Mouse (Mus musculus) ovary, postnatal 10 days (tissue): ENCODE measurements at regions not wholly inside any gene's neighbourhood (a gene's known extent, or its start where the extent isn't known, plus 50 kb on each side); places are given as distances from the start of the nearest gene placed in this dataset.

Source experiments
- DNase-seq: peaks from one replicate; pipeline ENCODE4 v3.0.0; 2022; ENCODE audit warnings: low spot score

DNA sequence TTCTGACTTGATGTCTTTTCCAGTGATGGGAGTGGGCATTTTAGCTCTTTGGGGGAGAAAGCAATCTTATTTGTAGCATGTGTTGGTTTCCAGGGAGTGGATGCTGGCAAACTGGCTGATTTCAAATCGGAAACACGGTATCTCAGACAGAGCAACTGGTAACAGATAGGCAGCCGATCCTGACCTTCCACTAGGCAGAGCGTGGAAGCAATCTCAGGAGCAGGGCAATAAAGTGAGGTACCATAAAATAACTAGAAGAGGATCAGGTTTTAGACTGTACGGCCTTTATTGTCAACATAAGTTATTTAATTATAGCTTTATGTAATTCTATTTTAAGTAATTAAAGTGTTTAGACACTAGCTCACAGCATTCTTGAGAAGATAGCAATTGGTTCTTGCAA is 390.0 kb downstream of the Plk2 start:
- DNase-seq, result no peak

DNA sequence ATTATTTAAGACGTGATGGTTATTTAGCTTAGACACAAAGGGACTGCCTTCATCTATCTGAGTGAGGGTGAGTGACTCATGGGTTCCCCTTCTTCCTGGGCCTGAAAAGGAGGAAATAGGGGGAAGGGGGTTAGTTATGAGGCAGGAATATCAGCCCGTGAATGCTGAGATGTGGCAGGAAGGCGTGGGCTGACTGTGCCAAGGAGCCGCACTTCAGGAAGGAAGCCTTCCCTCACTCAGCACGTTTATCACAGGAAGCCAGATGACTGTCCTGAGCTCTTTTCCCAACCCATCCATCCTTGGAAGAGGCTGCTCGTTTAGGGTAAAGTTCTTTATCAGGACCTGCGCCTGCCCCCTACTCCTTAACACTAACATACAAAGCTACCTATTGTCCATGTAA is 403.5 kb downstream of the Plk2 start:
- DNase-seq, result no peak

DNA sequence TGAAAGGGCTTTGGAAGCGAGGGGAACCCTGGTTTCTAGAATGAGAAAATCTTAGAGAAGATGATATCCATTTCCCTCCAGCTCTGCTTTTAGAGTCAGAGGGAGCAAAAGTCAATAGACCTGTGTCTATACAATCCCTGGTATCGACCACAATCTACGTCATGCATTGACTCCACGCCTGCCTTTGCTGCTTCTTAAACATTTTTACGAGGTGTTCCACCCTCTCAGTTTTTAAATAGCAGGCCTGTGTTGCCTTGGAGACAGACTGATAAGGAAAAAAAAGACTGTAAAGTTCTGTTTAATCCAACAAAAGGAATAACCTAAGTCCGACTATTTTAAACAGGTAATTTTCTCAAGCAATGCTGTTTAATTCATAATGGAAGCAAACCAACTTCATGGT is 408.0 kb downstream of the Plk2 start:
- DNase-seq, result no peak

DNA sequence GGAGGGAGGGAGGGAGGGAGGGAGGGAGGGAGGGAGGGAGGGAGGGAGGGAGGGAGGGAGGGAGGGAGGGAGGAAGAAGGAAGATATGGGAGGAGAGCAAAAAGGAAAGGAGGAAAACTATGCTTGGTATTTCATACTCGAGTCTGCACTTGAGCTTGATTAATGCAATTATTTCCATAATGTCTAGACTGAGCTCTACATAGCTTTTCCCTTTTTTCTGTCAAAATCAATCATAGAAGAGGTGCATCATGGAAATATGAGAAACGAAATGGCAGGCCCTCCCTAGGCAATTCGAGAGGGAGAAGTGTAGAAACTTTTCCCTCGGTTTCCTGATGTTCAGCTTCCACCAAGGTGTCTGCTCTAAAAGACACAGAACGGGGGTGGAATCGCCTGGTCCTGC is 417.6 kb downstream of the Plk2 start:
- no peak for DNase-seq

DNA sequence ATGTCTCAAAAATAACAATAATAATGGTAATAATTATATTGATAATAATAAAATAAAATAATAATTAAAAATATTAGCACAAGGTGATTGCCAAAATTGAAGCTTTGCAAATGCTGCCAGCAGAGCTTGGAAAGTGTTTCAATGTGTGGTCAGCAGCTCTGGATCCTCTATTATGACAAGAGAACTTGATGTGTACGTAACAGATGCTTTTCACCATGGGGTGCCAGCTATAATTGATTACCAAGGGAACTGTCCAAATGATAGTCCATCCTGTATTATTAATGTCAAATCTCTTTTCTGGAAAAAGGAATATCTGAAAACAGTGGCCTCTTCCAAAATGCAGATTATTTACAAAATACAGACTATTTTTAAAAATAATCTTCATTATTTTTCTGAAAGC is 419.2 kb downstream of the Plk2 start:
- DNase-seq, result no peak

DNA sequence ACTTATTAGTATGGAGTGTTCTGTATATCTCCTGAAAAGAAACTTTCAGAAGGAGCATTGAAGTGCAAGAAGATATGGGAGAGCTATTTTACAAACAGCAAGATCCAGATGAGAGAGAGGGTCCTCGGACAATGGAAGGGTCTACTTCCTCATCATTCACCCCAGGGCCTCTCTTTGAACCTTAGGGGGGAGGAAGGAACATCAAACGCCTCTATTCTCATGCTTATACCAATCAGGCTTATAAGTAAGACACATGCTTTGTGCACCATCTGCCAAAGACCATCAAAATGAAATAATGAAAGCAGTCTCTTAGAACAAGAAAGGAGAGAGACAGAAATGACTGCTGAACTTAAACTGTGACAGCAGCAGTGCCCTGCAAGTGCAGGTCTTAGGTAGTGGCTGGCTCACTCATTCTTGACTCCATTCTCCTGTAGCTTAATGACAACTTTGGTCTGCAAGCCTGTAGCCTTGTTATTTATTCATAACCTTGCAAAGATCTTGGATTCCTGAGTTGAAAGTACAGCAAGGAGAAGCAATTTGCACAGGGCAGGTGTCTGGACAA is 424.5 kb downstream of the Plk2 start:
- DNase-seq, result no peak

DNA sequence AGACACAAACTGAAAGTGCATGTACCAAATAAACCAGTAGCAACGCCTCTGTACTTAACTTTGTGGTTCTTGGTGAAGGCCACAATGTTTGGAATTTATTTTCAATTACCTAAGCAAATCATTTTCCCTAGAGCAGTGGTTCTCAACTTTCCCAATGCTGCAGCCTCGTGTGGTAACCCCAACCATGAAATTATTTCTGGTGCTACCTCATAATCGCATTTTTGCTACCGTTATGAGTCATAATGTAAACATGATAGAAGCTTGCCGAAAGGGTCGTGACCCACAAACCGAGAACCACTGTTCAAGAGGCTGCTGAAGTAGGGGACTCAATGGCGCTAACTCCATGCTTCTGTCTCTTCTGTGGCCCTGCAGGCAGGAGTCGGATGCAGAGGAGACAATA is 429.9 kb upstream of the Actbl2 start:
- no peak for DNase-seq

DNA sequence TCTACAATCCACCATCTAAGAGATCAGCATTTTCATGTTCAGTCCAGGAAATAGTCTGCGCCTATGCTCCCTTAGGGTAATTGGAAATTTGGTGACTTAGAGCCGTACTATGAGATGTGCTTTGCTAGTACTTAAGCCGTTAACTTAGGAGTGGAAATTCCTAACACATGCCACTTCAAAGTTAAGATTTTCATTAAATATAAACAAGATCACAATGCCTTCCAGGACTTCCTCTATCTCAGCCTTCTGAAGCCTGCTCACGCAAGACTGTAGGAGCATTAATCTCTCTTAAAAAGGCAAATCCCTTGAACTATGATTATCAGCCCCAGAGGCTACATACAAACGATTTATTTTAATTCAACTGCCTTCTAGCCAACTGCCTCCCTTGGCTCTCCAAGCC is 422.4 kb upstream of the Actbl2 start:
- DNase-seq, result no peak

DNA sequence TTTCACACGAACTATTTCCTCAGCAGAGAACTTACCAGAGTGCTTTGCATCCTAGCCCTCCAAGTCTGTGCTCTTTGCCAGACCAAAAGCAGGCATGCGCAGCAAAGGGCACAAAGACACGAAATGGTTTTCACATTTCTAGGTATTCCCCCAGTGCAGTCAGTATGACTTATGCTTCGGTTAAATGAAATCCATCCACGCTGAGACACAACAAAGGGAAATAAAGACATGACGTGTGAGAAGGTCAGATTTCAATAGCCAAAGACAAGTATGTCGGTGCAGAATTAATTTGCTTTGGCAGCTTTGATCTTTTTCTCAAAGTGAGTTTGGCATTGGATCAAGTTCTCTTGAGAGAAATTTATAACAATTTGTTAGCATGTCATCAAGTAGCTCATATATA is 417.9 kb upstream of the Actbl2 start:
- DNase-seq, result no peak

DNA sequence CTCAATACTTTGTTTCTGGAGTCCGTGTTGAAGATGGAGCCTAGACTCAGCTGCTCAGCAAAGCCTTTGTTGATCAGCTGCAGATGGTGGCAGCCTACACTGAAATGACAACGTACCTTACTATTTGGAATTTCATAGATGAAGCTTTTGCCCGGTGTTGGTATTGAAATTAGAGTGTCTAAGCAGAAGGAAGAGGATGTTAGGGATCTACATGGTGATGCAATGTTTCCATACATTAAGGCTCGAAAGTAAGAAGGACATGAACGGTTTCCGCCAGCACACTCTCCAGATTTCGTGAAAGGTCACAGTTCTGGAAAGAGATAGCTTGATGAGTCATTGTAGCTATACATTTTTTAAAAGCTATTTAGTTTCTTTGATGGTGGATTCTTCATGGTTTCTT is 412.9 kb upstream of the Actbl2 start:
- no peak for DNase-seq

DNA sequence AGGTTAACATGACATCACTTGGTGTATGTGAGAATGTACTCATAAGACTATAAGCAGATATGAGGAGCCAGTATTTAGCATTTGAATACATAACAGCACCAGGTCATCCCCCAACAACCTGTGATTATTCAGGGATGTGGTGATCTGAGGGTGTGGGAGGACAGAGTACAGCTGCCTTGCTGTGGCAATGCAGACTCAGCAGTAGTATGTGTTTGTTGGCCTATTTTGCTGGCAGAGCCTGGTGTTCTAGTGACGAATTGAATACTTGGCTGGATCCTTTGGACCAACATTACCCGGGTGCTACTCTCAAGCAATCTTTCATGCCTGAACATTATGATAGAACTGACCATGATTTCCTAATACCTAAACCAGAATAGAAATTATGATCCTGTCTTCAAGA is 409.1 kb upstream of the Actbl2 start:
- no peak for DNase-seq

DNA sequence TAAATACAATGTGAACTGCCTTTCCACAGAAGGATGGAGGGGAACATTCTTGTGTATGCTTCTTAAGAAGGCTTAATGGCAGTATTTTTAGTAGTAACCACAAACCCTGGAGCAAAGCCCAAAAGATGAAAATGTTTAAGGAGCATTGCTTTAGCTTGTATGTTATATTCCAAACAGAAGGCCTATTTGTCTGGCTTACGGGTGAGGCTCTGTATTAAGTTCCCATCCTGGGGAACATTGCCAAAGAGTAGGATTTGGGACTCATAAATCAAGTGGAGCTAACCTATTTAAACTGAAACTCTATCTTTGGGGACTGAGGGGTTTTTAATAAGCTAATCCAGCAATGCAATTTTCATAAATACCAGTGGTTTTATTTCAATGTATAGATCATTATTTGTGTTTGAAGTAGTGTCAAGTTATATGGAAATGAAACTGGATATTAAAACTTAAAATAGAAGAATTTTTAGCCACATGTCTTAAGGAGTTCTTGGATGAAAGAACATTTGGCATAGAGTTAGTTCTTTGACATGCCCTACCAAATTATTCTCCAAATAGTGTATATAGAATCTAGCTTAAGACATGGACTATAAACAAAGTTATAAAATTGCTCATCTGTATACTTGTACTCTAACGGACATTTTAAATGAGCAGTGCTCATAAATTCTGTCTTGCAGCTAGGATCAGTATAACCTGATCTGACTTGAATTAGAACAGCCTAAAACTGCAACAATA is 401.7 kb upstream of the Actbl2 start:
- DNase-seq, result no peak

DNA sequence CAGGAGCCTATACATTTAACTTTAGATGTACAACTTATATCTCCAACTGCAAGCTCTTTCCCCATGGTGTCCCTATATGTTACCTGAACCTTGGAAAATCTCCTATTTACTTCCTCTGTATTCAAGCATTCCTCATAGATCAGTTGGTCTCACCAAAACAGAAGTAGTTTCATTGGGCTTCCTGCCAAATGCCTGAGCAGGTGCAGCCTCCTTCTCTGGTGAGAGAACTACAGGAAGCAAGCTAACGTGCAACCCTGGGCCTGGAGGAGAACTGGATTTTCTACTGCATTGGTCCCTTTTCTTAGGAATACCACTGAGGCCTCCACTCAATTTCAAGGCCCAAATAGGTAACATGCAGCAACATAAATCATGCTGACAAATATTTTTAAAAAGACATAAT is 400.6 kb upstream of the Actbl2 start:
- no peak for DNase-seq

DNA sequence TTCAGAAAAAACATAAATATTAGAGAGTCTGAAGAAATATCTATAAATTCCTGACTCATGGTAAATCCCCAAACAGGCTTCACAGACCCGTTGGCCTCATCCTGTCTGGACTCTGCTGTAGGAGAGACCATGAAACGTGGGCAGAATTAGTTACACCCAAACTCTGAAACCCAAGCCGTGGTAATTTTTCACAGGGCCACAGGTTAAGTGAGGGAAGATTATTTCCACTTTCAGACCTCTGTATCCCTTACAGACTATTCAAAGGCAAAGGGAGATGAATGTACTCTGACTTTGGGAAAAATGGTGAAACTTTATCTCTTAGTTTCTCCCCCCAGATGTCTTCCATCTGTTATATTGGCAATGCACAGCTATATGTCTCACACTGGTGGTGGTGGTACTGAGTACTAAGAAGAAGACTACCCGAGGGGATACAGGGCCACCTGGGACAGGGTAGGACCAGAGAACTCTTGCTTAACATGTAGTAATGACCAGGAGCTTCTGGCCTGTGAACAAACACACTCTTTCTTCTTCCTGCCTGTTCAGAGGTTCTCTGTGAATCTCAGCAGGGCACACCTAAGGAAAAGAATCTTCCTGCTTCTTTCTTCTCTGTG is 388.8 kb upstream of the Actbl2 start:
- DNase-seq, result no peak

DNA sequence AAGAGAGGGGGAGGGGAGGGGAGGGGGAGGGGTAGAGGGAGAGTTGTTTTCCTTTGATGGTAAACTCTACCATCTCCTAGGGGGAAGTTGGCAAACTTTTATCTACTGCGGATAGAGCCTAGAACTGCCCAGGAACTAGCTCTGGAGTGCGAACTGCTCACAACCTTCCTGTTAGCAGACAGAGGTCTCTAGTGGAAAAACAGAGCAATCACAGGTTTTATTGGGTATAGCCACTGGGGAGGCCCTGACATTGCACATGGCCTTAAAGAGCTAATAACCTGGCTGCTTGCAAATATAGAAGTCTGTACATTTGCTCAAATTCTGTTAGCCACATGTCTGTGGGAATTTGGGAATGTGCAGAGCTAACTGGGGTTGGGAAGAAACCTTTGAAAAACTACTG is 388.1 kb upstream of the Actbl2 start:
- no peak for DNase-seq

DNA sequence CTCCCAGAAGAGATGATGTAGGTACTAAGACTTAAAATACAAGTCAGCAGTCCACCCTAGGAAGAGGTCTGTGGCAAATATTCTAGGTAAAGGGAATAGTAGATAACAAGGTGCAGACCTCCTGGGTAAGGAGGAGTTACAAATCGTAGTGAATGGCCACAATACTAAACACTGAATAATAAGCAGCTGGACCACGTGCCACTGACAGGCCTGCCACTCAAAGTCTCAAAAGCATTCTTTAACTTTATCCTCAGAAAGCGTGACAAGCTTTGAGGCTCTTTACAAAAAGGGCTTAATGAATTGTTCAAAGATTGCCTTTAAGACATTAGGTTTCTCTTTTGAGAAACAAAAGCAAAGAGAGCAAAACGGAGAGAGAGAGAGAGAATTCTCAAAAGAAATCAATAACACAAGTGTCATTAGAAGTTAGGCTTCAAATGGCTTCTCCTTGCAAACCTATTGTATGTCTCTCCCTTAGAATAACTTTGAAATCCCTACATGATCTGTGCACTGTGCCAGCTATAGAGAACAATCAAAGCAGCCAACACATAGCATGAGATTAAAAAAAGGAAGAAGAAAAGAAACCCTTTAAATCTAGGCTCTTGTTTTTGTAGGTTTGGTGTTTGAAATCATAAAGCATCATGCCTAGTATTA is 383.6 kb upstream of the Actbl2 start:
- DNase-seq, result no peak

DNA sequence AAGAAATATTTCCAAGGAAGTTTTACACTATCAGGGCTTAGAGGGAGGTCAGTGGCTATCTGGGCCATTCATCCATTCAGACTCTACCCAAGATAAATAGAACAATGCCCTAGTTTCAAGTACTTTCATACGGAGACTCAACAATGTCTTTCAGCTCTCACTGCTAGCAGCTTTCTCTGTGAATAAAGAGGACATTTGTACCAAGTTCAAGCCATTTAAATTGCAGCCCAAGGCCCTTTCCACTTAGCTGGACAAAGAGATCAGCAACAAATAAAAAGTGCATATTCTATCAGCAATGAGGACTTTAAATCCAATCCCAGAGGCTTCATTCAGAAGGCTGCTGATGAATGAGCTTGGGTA is 383.1 kb upstream of the Actbl2 start:
- DNase-seq, result no peak

DNA sequence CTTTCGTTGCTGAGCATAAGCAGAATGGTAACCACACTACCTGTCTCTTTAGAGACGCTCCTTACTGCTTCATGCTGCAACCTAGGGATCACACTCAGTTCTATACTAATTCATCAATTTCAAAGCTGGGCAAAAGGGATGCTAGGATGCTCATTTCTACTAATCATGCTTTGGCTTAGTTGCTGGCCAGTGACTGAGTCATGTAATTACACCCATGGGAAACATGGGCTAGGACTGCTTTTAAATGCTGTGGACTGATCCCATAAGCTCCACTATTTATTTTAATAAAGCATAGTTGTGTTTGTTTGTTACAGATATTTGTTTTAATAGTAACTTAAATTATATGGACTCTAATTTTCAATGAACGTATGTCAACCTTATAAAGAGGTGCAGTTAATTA is 373.2 kb upstream of the Actbl2 start:
- DNase-seq, result no peak

DNA sequence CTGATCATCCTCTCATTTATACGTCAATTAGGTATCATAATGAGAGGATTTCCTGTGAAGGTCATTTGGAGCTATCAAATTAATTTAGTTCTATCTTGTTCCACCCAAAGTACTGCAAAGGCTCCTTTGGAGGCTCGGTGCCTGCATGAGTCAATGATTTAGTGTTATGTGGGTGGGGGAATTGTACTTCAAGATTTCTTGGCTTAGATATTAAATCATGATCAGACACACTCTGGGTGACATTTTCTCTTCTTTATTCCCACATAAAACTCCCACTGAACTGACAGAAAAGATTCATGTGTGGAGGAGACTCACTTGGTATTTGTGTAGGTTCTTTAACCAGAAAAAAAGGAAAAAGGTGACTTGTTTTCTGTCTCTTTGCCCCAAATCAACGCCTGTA is 372.6 kb upstream of the Actbl2 start:
- no peak for DNase-seq

DNA sequence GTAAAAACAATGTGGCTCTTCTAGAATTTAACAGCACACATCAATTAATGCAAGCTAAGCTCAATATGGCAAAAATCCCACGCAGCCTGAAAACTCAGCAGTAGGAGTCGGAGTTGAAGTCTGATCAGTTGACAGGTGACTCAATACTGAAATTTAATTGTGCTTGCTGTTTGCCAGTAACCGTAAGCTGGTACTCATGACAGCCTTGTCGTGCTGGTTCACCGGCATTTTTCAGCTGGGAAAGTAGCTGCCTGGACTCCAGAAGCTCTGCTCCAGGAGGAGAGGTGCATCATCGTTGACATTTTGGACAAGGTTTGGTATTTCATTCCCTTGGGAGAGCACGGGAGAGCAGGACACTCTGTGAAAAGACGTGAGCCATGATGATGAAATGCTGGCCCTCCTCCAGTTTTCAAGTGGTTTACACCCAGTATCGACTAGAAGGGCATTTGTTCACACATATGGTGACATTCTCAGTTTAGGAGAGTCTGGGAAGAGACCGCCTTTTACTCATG is 372.1 kb upstream of the Actbl2 start:
- DNase-seq, result no peak

DNA sequence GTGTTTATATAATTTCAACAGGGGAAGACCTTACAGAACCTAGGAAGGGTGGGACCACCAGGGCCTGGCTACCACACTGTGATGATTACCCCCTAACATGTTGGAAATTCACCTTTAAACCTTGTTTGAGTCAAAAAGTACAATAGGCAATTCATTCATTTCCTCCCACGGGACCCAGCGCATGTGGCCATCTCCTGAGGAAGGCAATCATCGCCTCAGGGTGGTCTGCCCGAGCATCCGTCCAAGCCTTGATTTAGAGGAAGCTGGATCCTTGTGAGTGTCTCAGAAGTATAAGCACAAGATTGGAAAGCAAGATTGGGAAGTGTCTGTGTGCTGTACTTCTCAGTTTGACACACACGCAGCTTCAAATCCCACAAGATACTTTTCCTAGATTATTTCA is 360.9 kb upstream of the Actbl2 start:
- DNase-seq, result no peak

DNA sequence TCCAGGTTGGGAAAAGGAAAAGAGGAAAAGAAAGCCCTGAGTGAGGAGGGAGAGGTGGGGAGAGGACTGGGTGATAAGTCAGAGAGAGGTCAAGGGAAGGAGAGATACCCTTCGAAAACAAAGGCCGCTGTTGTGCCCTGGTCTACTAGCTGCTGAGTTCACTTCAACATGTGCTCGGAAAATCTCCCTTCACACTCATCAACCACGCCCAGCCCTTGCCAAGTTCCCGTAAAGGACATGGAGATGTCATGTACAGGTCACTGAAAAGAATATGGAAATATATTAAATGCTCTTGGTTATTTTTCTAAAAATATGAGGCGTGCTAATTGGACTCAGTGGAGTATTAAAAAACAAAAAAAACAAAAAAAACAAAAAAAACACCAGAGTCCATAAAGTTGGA is 359.5 kb upstream of the Actbl2 start:
- no peak for DNase-seq

DNA sequence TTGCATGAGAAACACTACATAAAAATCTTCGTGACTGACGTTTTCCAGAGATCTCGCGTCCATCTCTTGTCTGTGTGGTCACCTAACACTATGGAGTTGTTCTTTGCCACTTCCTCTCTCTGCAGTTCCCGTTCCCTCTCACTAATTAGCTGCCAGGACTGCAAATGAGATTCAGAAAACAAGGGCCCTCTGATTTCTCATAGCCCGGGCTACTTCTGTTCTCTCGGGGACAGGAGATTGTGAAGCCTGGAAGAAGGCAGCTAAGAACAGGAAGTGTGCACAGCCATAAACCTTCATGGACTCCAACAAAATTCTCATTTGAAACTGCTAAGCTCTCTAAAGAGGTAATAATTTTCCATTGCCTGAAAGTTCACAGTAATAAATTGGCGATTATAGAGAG is 358.9 kb upstream of the Actbl2 start:
- DNase-seq, result no peak
